Mouse (Mus musculus) thymus, adult 2 months (tissue): ENCODE results near the gene Pla2g6.

Source experiments
- CTCF ChIP-seq: fragments of 200-500 bp; IDR thresholded peaks from 2 replicates; pipeline ENCODE4 v1.5.1; 2012; ENCODE audit warnings: mild to moderate bottlenecking, control low read depth, low read length, moderate library complexity, borderline replicate concordance; ENCODE audit not compliant: control insufficient read depth, poor library complexity, insufficient read depth; ENCODE audit errors: extremely low read depth
- POLR2A ChIP-seq: fragments of 200-500 bp; IDR thresholded peaks from 2 replicates; pipeline ENCODE4 v1.6.1; 2012; ENCODE audit warnings: mild to moderate bottlenecking, low read length, control low read depth, moderate library complexity; ENCODE audit not compliant: control insufficient read depth, poor library complexity, insufficient read depth; ENCODE audit errors: extremely low read depth

GRCm38 (mm10) chr15:79268521-79268920 is 59.7 kb downstream of the Pla2g6 start:
- TF ChIP-seq CTCF: no peak
- TF ChIP-seq POLR2A: no peak
